Mouse (Mus musculus) kidney, embryonic 15.5 days (tissue): Measurements from ENCODE around the gene Ptpn13. TPM values are rescaled to one million over a fixed set of nuclear protein-coding genes. Genes with fewer than 3 reads are reported as not detected.

Experiments
- ATAC-seq: fragments of 200-750 bp; cut with Nextera tagmentation; replicated peaks from 2 replicates; pipeline ENCODE4 v1.8.0; 2017; ENCODE audit warnings: moderate TSS enrichment; ENCODE audit not compliant: low FRiP score
- H3K27ac ChIP-seq: fragments of 300-500 bp; sonication (generic); 2 replicates; pipeline ENCODE4 v1.5.1; 2015; ENCODE audit warnings: mild to moderate bottlenecking, inconsistent platforms
- H3K27me3 ChIP-seq: fragments of 300-500 bp; sonication (generic); 2 replicates; pipeline ENCODE4 v1.6.1; 2015; ENCODE audit warnings: inconsistent platforms
- H3K36me3 ChIP-seq: fragments of 300-500 bp; sonication (generic); 2 replicates; pipeline ENCODE4 v1.6.1; 2015; ENCODE audit warnings: inconsistent platforms
- H3K4me1 ChIP-seq: fragments of 300-500 bp; sonication (generic); 2 replicates; pipeline ENCODE4 v1.6.1; 2015; ENCODE audit warnings: inconsistent platforms
- H3K4me2 ChIP-seq: fragments of 300-500 bp; sonication (generic); 2 replicates; pipeline ENCODE4 v1.6.1; 2015; ENCODE audit warnings: moderate library complexity, mild to moderate bottlenecking, inconsistent platforms
- H3K4me3 ChIP-seq: fragments of 300-500 bp; sonication (generic); replicated peaks from 2 replicates; pipeline ENCODE4 v1.5.1; 2015; ENCODE audit warnings: mild to moderate bottlenecking, inconsistent platforms
- H3K9ac ChIP-seq: fragments of 300-500 bp; sonication (generic); 2 replicates; pipeline ENCODE4 v1.6.1; 2015; ENCODE audit warnings: mild to moderate bottlenecking, inconsistent platforms
- H3K9me3 ChIP-seq: fragments of 300-500 bp; sonication (generic); replicated peaks from 2 replicates; pipeline ENCODE4 v1.6.1; 2016; ENCODE audit warnings: inconsistent platforms
- WGBS: fragments of 180-500 bp; shearing (Covaris S2); methylation state at CpG from one replicate; pipeline ENCODE4 v1.1.7; 2015; ENCODE audit warnings: mixed read lengths; 5-methylcytosine and 5-hydroxymethylcytosine counted together
- polyA plus RNA-seq: library from polyadenylated mRNA; unstranded; fragments of >200 nt; fragmentation: Nextera tagmentation; extraction: Ambion mirVana; gene quantifications from 2 replicates; pipeline ENCODE4 v1.2.1, GENCODE M21; 2015

Gene Ptpn13
- polyA plus RNA-seq, 1 experiment from 2014 or later: 29.8 TPM

DNA sequence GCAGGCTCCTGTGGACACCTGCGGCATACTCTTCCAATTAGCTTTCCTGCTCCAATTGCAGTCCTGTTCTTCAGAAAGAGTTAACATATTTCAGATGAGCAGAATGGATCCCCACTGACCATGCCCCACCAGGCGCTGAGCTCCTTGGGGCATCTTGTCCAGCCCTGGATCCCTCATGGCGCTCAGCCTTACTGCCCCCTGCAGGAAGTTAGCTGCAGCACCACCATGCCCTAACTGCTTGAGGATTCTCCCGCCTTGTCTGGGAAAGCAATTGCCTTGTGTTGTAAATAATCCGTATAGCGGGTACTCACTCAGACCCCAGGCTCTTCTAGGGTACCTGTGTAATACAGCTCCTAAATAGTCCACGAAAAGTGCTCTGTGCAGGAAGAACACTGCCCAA lies 162.2 kb downstream of the Ptpn13 start:
- Histone ChIP-seq H3K9ac (no peak overlapping the region), H3K27me3 (no peaks in the 10 kb centered on the region), H3K27ac (no peak overlapping the region), H3K9me3 (no peaks in the 10 kb centered on the region), H3K4me2 (no peak overlapping the region), H3K4me1 (no peaks in the 10 kb centered on the region), H3K4me3 (no peak overlapping the region), H3K36me3 (peaks cover 84% of the 10 kb centered on the region)
- 77% methylated on average over 7 of the region's 7 CpGs for WGBS
- no peak for ATAC-seq

GRCm38 (mm10) chr5:103591846-103592245 lies 166.9 kb downstream of the Ptpn13 start:
- ATAC-seq: no peak; the same call in 1 of the 2 replicates
- no peak overlapping the region for H3K4me3 ChIP-seq
- H3K36me3 ChIP-seq: peaks cover 87% of the 10 kb centered on the region
- H3K4me1 ChIP-seq: peaks cover 7% of the 10 kb centered on the region; the same call in 1 of the 2 replicates
- no peak overlapping the region for H3K27ac ChIP-seq
- WGBS: 68% methylated on average over 7 of the region's 7 CpGs
- no peaks in the 10 kb centered on the region for H3K9me3 ChIP-seq
- H3K27me3 ChIP-seq: no peaks in the 10 kb centered on the region
- no peak overlapping the region for H3K4me2 ChIP-seq
- no peak overlapping the region for H3K9ac ChIP-seq

GRCm38 (mm10) chr5:103592706-103593105 lies 167.7 kb downstream of the Ptpn13 start:
- ATAC-seq: no peak
- H3K4me3 ChIP-seq: no peak overlapping the region
- H3K4me1 ChIP-seq: peaks cover 7% of the 10 kb centered on the region; the same call in 1 of the 2 replicates
- H3K9me3 ChIP-seq: no peaks in the 10 kb centered on the region
- WGBS: 64% methylated on average over 8 of the region's 8 CpGs
- no peak overlapping the region for H3K27ac ChIP-seq
- H3K9ac ChIP-seq: no peak overlapping the region
- no peak overlapping the region for H3K4me2 ChIP-seq
- peaks cover 84% of the 10 kb centered on the region for H3K36me3 ChIP-seq
- no peaks in the 10 kb centered on the region for H3K27me3 ChIP-seq

GRCm38 (mm10) chr5:103593575-103593974 lies 168.6 kb downstream of the Ptpn13 start:
- Histone ChIP-seq H3K36me3 (peaks cover 81% of the 10 kb centered on the region), H3K4me2 (no peak overlapping the region), H3K4me1 (peaks cover 7% of the 10 kb centered on the region; the same call in 1 of the 2 replicates), H3K9ac (no peak overlapping the region), H3K4me3 (no peak overlapping the region), H3K27me3 (no peaks in the 10 kb centered on the region), H3K27ac (no peak overlapping the region), H3K9me3 (no peaks in the 10 kb centered on the region)
- WGBS: 86% methylated on average over 9 of the region's 9 CpGs
- no peak for ATAC-seq

- Histone ChIP-seq H3K4me1 (peaks cover 7% of the 10 kb centered on the region; the same call in 1 of the 2 replicates), H3K36me3 (peaks cover 72% of the 10 kb centered on the region), H3K27me3 (no peaks in the 10 kb centered on the region), H3K9me3 (no peaks in the 10 kb centered on the region), H3K4me3 (no peak overlapping the region), H3K27ac (0 out of 2 replicates have a peak overlapping the region, but pooled peaks have one; percentile 6), H3K4me2 (no peak overlapping the region), H3K9ac (no peak overlapping the region)
- 54% methylated on average over 13 of the region's 13 CpGs for WGBS
- no peak for ATAC-seq
Measured at GRCm38 (mm10) chr5:103595394-103596226, 170.6 kb downstream of the Ptpn13 start.

DNA sequence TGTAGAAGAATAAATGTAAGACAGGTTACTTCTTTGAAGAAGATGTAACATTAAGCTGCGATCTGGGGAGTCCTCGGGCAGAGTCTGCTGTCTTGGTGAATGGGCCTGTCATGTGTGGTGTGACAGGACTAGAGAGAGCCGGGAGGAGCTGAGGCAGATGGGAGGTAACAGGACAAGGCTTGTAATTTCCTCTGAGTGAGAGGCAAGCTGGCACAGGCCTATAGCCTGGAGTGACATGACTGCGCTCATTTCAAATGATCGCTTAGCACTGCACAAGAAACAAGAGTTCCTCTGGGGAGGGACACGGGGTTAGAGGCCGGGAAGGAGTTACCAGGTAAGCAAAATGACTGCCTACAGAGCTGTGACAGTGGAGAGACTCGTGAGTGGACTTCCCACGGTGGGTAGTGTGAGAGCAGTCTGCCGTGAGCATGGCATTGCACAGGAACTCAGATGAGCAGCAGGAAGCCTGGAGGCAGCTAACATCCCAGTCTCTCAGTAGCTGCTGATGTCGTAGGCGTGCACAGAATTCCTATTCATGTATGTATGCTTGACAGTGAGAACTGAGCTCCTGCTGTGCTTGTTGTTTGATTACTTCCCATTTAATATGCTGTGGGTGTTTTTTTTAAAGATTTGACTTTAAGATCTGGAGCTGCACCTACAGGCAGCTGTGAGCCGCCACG lies 171.6 kb downstream of the Ptpn13 start:
- H3K4me2 ChIP-seq: no peak overlapping the region
- H3K27me3 ChIP-seq: no peaks in the 10 kb centered on the region
- H3K4me3 ChIP-seq: no peak overlapping the region
- WGBS: 77% methylated on average over 14 of the region's 14 CpGs
- no peak for ATAC-seq
- H3K36me3 ChIP-seq: peaks cover 62% of the 10 kb centered on the region
- no peak overlapping the region for H3K9ac ChIP-seq
- H3K27ac ChIP-seq: no peak overlapping the region
- peaks cover 7% of the 10 kb centered on the region; the same call in 1 of the 2 replicates for H3K4me1 ChIP-seq
- no peaks in the 10 kb centered on the region for H3K9me3 ChIP-seq

GRCm38 (mm10) chr5:103597604-103598003 lies 172.6 kb downstream of the Ptpn13 start:
- 47% methylated on average over 6 of the region's 6 CpGs for WGBS

DNA sequence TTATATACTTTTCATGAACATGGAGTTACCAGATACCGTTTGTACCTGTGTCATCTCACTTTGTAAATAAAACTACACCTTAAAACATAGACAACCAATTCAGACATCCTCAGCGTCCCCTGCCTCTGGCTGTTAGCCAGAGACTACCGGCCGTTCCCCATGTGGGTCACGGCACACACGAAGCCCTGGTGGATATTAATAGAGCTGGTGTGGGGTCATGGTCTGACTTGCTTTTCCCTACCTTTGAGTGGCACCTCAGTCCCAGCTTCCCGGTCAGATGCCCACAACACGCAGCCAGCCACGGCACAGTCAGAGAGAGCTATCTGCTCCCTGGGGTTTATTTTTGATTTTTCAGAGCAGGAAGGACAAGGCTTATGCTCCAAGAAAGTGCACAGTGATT lies 173.3 kb downstream of the Ptpn13 start:
- Histone ChIP-seq H3K36me3 (peaks cover 47% of the 10 kb centered on the region), H3K4me2 (no peak overlapping the region), H3K27ac (no peak overlapping the region), H3K9me3 (no peaks in the 10 kb centered on the region), H3K9ac (no peak overlapping the region), H3K27me3 (no peaks in the 10 kb centered on the region), H3K4me1 (peaks cover 7% of the 10 kb centered on the region; the same call in 1 of the 2 replicates), H3K4me3 (no peak overlapping the region)
- ATAC-seq: no peak
- 85% methylated on average over 9 of the region's 9 CpGs for WGBS

More at GRCm38 (mm10) chr5:103597604-103598003, 172.6 kb downstream of the Ptpn13 start:
- Histone ChIP-seq H3K4me1 (peaks cover 7% of the 10 kb centered on the region; the same call in 1 of the 2 replicates), H3K27me3 (no peaks in the 10 kb centered on the region), H3K4me2 (no peak overlapping the region), H3K9me3 (no peaks in the 10 kb centered on the region), H3K4me3 (no peak overlapping the region), H3K36me3 (peaks cover 53% of the 10 kb centered on the region), H3K27ac (no peak overlapping the region), H3K9ac (no peak overlapping the region)
- no peak for ATAC-seq

DNA sequence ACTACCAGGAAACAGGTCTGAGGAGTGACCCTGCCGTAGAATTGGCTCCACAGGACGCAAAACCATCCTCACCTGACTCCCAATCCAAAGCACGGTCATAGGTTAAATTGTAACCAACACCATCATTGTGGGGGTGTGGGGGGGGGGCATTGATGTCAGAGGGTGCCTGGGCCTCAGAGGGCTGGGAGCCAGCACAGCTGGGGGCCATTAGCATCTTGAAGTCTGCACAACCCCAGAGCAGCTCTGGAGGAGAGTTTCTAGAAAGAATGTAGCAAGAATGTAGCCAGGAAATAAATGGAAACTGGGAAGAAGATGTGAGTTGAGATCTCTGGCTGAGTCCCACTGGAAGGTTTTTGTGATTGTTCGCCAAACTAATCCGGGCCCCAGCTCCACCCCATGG lies 173.9 kb downstream of the Ptpn13 start:
- no peak for ATAC-seq

DNA sequence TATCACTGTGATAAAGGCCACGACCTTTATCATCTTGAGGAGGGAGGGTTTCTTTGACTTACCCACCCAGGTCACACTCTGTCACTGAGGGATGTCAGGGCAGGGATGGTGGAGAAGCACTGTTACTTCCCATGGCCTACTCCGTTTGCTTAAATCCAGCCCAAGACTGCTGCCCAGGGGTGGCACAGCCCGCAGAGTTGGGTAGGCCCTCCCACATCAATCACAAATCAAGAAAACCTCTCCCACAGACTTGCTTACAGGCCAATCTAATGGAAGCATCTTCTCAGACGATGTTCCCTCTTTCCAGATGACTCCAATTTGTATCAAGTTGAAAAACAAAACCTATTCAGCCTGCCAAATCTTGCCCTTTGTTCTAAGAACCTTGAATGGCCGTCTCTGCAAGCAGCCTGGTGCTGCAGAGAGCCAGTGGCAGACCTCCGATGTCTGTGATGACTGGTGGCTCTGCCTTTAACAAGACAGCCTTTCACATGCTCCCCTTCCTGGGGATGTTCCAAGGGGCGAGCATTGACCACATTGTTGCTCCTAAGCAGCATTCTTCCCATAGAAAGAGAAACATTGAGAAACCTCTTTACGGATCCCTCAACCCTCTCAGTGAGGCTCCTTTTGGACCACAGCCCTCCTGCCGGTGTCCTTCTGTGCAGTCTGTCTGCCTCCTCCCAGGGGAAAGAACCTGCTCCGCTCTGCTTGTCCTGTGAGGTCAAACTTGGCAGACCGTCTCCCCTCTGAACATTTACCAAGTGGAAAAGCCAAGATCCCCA lies 178.3 kb downstream of the Ptpn13 start:
- no peak overlapping the region; the same call in 1 of the 2 replicates for H3K27ac ChIP-seq
- no peak for ATAC-seq
- no peaks in the 10 kb centered on the region for H3K27me3 ChIP-seq
- no peak overlapping the region for H3K4me2 ChIP-seq
- H3K9me3 ChIP-seq: no peaks in the 10 kb centered on the region
- H3K36me3 ChIP-seq: peaks cover 6% of the 10 kb centered on the region; the same call in 1 of the 2 replicates
- no peaks in the 10 kb centered on the region for H3K4me1 ChIP-seq
- no peak overlapping the region for H3K4me3 ChIP-seq
- WGBS: 73% methylated on average over 11 of the region's 11 CpGs
- no peak overlapping the region for H3K9ac ChIP-seq

More for the DNA sequence above, 173.9 kb downstream of the Ptpn13 start:
- H3K4me3 ChIP-seq: no peak overlapping the region
- no peak overlapping the region for H3K4me2 ChIP-seq
- no peak overlapping the region for H3K9ac ChIP-seq
- H3K27ac ChIP-seq: no peak overlapping the region
- H3K36me3 ChIP-seq: peaks cover 42% of the 10 kb centered on the region
- H3K9me3 ChIP-seq: no peaks in the 10 kb centered on the region
- H3K27me3 ChIP-seq: no peaks in the 10 kb centered on the region
- 77% methylated on average over 5 of the region's 5 CpGs for WGBS
- H3K4me1 ChIP-seq: peaks cover 7% of the 10 kb centered on the region; the same call in 1 of the 2 replicates

DNA sequence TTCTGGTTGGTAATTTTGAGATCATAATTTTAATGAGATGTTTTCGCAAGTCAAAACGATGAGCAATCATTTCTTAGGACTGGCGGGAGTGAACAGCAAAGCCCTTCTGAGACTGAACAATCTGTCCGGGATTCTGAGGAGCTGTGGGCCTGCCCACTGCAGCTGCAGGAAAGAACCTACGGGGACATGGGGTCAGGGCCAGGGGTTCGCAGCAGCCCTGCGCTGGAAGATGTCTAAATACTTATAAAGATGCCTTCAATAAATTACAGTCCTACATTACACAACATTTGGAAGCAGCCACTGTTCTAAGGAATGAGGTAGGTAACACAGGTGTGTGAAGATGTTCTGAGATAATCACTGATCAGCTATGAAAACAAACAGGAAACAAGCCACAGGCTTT lies 180.7 kb downstream of the Ptpn13 start:
- no peak for ATAC-seq
- Histone ChIP-seq H3K27ac (no peak overlapping the region), H3K27me3 (no peaks in the 10 kb centered on the region), H3K4me3 (no peak overlapping the region), H3K4me2 (no peak overlapping the region), H3K36me3 (no peaks in the 10 kb centered on the region), H3K9me3 (no peaks in the 10 kb centered on the region), H3K4me1 (no peaks in the 10 kb centered on the region), H3K9ac (no peak overlapping the region)
- WGBS: 75% methylated on average over 7 of the region's 7 CpGs
